Mouse (Mus musculus): Measurements from ENCODE around the gene Csrp2. TPM values are rescaled to one million over a fixed set of nuclear protein-coding genes. Genes with fewer than 3 reads are reported as not detected.

The Csrp2 gene
- total and polyA plus RNA-seq, 2 experiments from 2014 or later = 43.1 to 77.0 TPM

GRCm38 (mm10) chr10:110881346-110881745 lies 38.2 kb upstream of the Csrp2 start:
- no peak for ATAC-seq (ENCODE audit: low FRiP score)
- H3K27me3 ChIP-seq (ENCODE audit: insufficient read depth, low read length) = no peaks in the 10 kb centered on the region
- DNase-seq (ENCODE audit: low spot score) = no peak
- no peak overlapping the region for H3K9ac ChIP-seq (replicated peaks; ENCODE audit: low read length, poor library complexity, severe bottlenecking)
- H3K4me1 ChIP-seq (ENCODE audit: insufficient read depth, low read length) = no peaks in the 10 kb centered on the region
- no peak overlapping the region for H3K4me3 ChIP-seq (ENCODE audit: low read depth, low read length)
- no peaks in the 10 kb centered on the region for H3K9me3 ChIP-seq (ENCODE audit: low read length)
- H3K27ac ChIP-seq (ENCODE audit: low read depth, low read length) = no peak overlapping the region
- no peak for TF ChIP-seq CTCF (IDR thresholded peaks at IDR 0.05)
- no peaks in the 10 kb centered on the region for H3K36me3 ChIP-seq (ENCODE audit: insufficient read depth, low read length)
- no peak overlapping the region for H3K4me2 ChIP-seq (ENCODE audit: low read depth, low read length, poor library complexity, severe bottlenecking)
- WGBS = 52% methylated on average over 7 of the region's 7 CpGs

- Histone ChIP-seq H3K9me3 (ENCODE audit: low read length) (no peaks in the 10 kb centered on the region), H3K36me3 (ENCODE audit: insufficient read depth, low read length) (no peaks in the 10 kb centered on the region), H3K4me2 (ENCODE audit: low read depth, low read length, poor library complexity, severe bottlenecking) (no peak overlapping the region), H3K9ac (replicated peaks; ENCODE audit: low read length, poor library complexity, severe bottlenecking) (no peak overlapping the region), H3K4me3 (ENCODE audit: low read depth, low read length) (no peak overlapping the region), H3K27me3 (ENCODE audit: insufficient read depth, low read length) (no peaks in the 10 kb centered on the region), H3K4me1 (ENCODE audit: insufficient read depth, low read length) (no peaks in the 10 kb centered on the region), H3K27ac (ENCODE audit: low read depth, low read length) (no peak overlapping the region)
- DNase-seq (ENCODE audit: low spot score) (no peak), ATAC-seq (ENCODE audit: low FRiP score) (no peak)
- no peak for TF ChIP-seq CTCF (IDR thresholded peaks at IDR 0.05)
Measured at GRCm38 (mm10) chr10:110882701-110883100, 36.9 kb upstream of the Csrp2 start.

- Histone ChIP-seq H3K36me3 (ENCODE audit: insufficient read depth, low read length) (no peaks in the 10 kb centered on the region), H3K9ac (replicated peaks; ENCODE audit: low read length, poor library complexity, severe bottlenecking) (no peak overlapping the region), H3K27me3 (ENCODE audit: insufficient read depth, low read length) (no peaks in the 10 kb centered on the region), H3K9me3 (ENCODE audit: low read length) (peaks cover 5% of the 10 kb centered on the region; the same call in 1 of the 2 replicates), H3K4me2 (ENCODE audit: low read depth, low read length, poor library complexity, severe bottlenecking) (no peak overlapping the region), H3K27ac (ENCODE audit: low read depth, low read length) (no peak overlapping the region), H3K4me3 (ENCODE audit: low read depth, low read length) (no peak overlapping the region), H3K4me1 (ENCODE audit: insufficient read depth, low read length) (no peaks in the 10 kb centered on the region)
- WGBS = 75% methylated on average over 7 of the region's 7 CpGs
- TF ChIP-seq CTCF (IDR thresholded peaks at IDR 0.05) = no peak
- no peak for DNase-seq (ENCODE audit: low spot score)
- no peak for ATAC-seq (ENCODE audit: low FRiP score)
Measured at GRCm38 (mm10) chr10:110890656-110891272, 28.8 kb upstream of the Csrp2 start.

GRCm38 (mm10) chr10:110899744-110900501 lies 19.7 kb upstream of the Csrp2 start:
- Histone ChIP-seq H3K4me1 (ENCODE audit: insufficient read depth, low read length) (no peaks in the 10 kb centered on the region), H3K27me3 (ENCODE audit: insufficient read depth, low read length) (no peaks in the 10 kb centered on the region), H3K9me3 (ENCODE audit: low read length) (no peaks in the 10 kb centered on the region), H3K27ac (ENCODE audit: low read depth, low read length) (no peak overlapping the region), H3K36me3 (ENCODE audit: insufficient read depth, low read length) (no peaks in the 10 kb centered on the region), H3K9ac (replicated peaks; ENCODE audit: low read length, poor library complexity, severe bottlenecking) (no peak overlapping the region), H3K4me3 (ENCODE audit: low read depth, low read length) (no peak overlapping the region), H3K4me2 (ENCODE audit: low read depth, low read length, poor library complexity, severe bottlenecking) (no peak overlapping the region)
- DNase-seq (ENCODE audit: low spot score) = no peak
- ATAC-seq (ENCODE audit: low FRiP score) = no peak
- no peak for TF ChIP-seq CTCF (IDR thresholded peaks at IDR 0.05)
- WGBS = 43% methylated on average over 13 of the region's 13 CpGs

GRCm38 (mm10) chr10:110903862-110904261 lies 15.7 kb upstream of the Csrp2 start:
- Histone ChIP-seq H3K4me2 (ENCODE audit: low read depth, low read length, poor library complexity, severe bottlenecking) (no peak overlapping the region), H3K27me3 (ENCODE audit: insufficient read depth, low read length) (no peaks in the 10 kb centered on the region), H3K4me1 (ENCODE audit: insufficient read depth, low read length) (no peaks in the 10 kb centered on the region), H3K36me3 (ENCODE audit: insufficient read depth, low read length) (no peaks in the 10 kb centered on the region), H3K27ac (ENCODE audit: low read depth, low read length) (no peak overlapping the region), H3K9me3 (ENCODE audit: low read length) (no peaks in the 10 kb centered on the region), H3K9ac (replicated peaks; ENCODE audit: low read length, poor library complexity, severe bottlenecking) (no peak overlapping the region), H3K4me3 (ENCODE audit: low read depth, low read length) (no peak overlapping the region)
- no peak for TF ChIP-seq CTCF (IDR thresholded peaks at IDR 0.05)
- no peak for DNase-seq (ENCODE audit: low spot score)
- no peak for ATAC-seq (ENCODE audit: low FRiP score)
- WGBS = 98% methylated on average over 3 of the region's 3 CpGs

GRCm38 (mm10) chr10:110916666-110917344 lies 2.8 kb upstream of the Csrp2 start:
- no peak for TF ChIP-seq CTCF (IDR thresholded peaks at IDR 0.05)
- Histone ChIP-seq H3K9me3 (ENCODE audit: low read length) (no peaks in the 10 kb centered on the region), H3K4me2 (ENCODE audit: low read depth, low read length, poor library complexity, severe bottlenecking) (no peak overlapping the region), H3K27me3 (ENCODE audit: insufficient read depth, low read length) (no peaks in the 10 kb centered on the region), H3K27ac (ENCODE audit: low read depth, low read length) (no peak overlapping the region), H3K4me3 (ENCODE audit: low read depth, low read length) (no peak overlapping the region), H3K9ac (replicated peaks; ENCODE audit: low read length, poor library complexity, severe bottlenecking) (no peak overlapping the region), H3K4me1 (ENCODE audit: insufficient read depth, low read length) (no peaks in the 10 kb centered on the region), H3K36me3 (ENCODE audit: insufficient read depth, low read length) (no peaks in the 10 kb centered on the region)
- DNase-seq (ENCODE audit: low spot score) (no peak), ATAC-seq (ENCODE audit: low FRiP score) (no peak)
- WGBS = 86% methylated on average over 11 of the region's 11 CpGs

All from midbrain, postnatal 0 days (tissue).